Mouse (Mus musculus) cerebellum, postnatal 36 days (tissue): ENCODE results near the gene Gm4131.
A peak's percentile ranks its signal among the peaks of the same experiment; 100 is the strongest.

Source experiments
- DNase-seq, 2 experiments: peaks; one replicate each; pipeline ENCODE4 v3.0.0; 2021 to 2022; ENCODE audit warnings: mixed read lengths in 2 of 2

Gm4131 gene

DNA sequence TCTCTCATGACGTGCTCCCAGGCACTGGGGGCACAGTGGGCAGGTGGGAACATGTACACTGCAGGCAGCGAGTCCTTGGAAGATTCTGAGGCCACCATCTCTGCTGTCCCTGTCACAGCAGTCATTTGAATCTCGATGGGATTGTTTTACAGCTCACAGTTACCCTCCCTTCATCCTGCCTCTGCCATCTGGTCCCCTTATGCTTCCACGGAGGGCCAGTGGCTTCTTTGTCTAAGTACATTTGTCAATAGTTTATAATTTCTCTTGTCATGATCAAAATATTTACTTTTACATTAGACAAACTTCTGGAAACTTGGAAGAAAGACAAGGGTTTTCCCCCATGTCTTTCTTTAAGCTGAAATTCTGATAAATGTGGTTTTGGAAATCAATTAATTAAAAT, 20.0 kb downstream of the Gm4131 start:
- no peak for DNase-seq

DNA sequence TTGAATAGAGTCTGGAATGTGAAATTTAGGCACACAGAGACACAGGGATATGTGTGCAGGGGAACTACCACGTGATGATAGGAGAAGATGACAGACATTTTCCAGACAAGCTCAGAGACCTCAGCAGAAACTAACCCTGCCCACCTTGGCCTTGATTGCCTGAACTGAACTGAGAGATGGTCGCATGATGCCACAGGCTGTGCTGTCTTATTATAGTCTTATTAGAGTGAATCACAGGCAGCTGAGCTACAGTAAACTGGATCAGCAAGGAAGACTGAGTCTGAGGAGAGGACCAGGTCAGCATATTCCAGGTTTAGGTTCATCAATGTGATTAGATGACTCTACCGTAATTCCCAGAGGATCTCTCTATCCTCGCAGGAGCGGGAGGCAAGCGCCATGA, 20.4 kb downstream of the Gm4131 start:
- DNase-seq: no peak

- DNase-seq: no peak
These were observed 25.0 kb downstream of the Gm4131 start for GRCm38 (mm10) chr14:62541751-62542150.

GRCm38 (mm10) chr14:62539834-62540233, 26.9 kb downstream of the Gm4131 start:
- DNase-seq: no peak

DNA sequence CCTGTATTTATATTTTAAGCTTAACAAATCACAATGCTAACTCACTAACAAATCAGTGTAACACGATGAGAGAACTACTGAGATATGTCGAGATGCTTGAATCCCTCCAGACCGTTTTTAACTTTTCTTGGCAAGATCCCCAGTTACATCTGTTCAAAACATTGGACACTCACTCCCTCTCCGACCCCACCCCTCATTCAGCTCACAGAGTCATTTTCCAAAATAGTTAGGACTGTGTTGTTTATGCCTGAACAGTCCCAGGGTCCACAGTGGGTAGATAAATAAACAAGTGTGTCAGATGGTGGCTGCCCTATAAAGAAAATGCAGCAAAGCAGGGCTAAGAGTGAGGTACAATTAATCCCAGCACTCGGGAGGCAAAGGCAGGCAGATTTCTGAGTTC, 29.7 kb downstream of the Gm4131 start:
- DNase-seq: no peak

DNA sequence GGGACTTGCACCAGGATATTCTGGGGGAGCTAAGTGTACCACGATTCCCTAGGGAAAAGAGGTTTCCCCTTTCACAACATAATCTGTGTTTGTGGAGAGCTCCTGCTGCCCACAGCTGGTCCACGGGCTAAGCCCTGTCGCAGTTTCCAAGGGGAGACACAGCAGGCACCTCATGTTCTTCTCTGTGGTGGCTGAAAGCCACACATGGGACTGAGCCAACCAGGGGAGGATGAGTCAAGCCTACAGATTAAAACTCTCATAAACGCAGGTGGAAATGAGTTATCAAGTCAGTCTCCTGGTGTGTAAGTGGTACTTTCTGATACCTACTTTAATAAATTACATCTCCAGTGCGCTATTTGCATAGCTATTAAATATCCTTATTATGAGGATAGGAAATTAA, 30.6 kb downstream of the Gm4131 start:
- no peak for DNase-seq

DNA sequence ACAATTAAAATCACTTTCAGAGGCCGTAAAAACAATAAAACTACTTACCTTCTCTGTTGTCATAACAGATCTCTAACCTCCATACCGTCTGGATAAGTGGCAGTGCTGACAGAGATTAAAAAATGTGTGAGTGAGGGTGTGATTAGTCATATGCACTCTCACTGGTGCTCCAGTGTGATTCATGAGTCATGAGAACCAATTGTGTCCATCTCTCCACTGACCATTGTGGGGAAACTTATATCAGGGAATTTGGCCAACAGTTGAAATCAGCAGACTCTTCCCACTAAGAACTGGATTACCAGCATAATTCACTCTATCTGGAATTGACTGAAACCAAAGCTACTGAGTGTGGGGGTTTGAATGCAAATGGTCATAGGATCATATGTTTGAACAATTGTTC, 35.8 kb downstream of the Gm4131 start:
- DNase-seq: no peak

DNA sequence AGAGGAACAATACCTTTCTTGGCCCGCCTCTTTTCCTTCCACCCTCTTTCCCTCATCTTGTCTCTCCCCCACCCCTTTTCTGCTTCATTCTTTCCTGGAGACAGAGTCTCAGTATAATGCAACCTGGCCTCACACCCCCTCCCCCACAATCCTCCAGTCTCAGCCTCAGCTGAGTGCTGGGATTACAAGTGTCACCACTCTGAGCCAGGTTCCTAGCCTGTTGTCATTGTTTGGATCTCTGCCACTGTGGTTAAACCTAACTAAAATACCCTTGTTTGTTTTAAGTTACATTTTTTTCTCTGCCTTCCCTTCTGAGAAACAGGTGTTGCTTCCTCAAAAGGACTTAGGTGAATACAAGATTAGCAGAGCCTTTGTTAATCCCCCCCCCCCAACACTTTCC, 53.9 kb downstream of the Gm4131 start:
- DNase-seq: no peak

GRCm38 (mm10) chr14:62509350-62509749, 57.4 kb downstream of the Gm4131 start:
- DNase-seq: no peak

GRCm38 (mm10) chr14:62506261-62506660, 60.5 kb downstream of the Gm4131 start:
- no peak for DNase-seq

GRCm38 (mm10) chr14:62497391-62497790, 69.3 kb downstream of the Gm4131 start:
- DNase-seq: no peak

- DNase-seq: no peak
These were observed 70.2 kb downstream of the Gm4131 start for GRCm38 (mm10) chr14:62496501-62496900.

- DNase-seq: no peak
These were observed 73.3 kb downstream of the Gm4131 start for GRCm38 (mm10) chr14:62493456-62493855.

DNA sequence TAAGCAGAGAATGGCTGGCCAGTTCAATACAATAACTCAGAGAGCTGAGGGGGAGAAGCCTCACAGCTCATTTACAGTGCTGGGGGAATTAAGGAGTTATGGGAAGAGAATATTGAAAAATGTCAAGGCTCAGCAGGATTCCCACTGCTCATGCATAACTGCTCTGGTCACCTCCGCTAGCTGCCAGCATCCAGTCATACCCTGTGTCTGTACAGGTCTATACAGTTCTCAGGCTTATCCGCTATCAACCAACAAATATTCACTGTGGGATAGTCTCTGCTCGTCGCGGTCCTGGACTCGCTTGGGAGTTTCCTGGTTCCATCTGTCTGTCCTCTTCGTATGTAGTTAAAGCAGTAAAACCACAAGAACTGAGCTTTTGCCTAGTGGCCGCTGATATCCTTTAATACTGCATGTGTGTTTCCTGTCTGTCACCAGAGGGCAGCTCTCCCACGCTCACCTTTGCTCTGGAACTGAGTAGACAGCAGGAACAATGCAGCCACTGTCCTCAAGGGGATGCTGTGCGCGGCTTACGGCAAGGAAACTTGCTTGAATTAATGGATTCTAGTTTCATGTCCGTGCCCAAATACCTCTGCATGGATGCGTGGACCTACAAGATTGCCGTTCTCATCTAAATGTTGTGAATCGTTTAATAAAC, 74.4 kb downstream of the Gm4131 start:
- peak; percentile 81 to 84 for DNase-seq

DNA sequence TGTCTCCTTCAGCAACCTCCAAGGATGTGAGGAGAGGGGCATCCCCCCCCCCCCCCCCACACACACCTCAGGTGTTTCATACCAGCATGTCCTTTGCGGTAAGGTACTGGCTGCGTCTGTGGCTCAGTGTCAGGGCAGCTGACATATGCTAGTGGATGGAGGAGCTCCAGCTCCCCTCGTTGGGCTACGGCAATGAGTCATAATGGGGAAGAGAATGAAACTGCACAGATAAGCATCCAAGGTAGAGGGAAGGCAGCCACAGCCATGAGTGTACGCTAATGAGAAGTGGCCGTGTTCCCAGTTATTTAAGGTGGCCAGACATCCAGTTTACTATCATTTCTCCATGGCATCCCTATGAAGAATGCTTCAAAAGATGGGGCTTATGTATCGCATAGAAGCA, 78.5 kb downstream of the Gm4131 start:
- DNase-seq: peak; percentile 36 to 41

GRCm38 (mm10) chr14:62481381-62481780, 85.3 kb downstream of the Gm4131 start:
- DNase-seq: no peak

DNA sequence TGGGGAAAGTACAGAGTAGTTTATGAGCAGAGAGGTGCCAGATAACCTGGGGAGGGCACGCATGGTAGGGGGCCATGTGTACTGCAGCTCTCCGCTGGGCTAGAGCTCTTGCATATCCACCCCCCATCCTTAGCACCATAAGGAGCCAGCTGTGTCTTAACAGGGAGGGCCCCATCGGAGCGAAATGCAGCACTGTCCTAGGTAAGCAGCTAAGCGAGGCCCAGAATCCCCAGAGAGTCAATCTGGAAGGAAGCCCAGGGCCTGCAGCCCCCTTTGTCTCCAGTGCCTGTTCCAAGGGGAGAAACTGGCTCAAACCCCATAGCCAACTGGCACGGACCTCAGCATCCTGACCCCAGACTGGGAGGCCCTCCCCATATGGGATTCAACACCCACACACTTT, 87.3 kb downstream of the Gm4131 start:
- no peak for DNase-seq

DNA sequence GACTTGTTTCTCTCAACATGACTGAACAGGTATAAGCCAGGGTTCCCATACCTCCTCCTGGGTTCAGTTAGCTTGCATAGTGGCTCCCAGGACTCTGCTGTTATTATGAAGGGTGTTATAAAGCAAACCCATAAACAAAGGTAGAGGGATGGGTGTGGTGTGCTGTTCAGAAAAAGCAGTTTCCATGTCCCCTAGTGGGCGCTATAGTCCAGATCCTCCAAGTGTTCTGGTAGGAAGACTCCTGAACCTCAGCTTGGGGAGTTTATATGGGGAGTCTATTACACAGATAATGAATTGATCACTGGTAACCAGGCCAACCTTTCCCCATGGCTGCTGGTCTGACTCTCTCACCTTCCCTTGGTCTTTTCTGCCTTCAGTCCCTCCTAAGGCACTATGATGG, 92.2 kb downstream of the Gm4131 start:
- no peak for DNase-seq

- DNase-seq: no peak
These were observed 94.7 kb downstream of the Gm4131 start for GRCm38 (mm10) chr14:62472061-62472460.

- DNase-seq: no peak
These were observed 98.0 kb downstream of the Gm4131 start for GRCm38 (mm10) chr14:62468753-62469125.

DNA sequence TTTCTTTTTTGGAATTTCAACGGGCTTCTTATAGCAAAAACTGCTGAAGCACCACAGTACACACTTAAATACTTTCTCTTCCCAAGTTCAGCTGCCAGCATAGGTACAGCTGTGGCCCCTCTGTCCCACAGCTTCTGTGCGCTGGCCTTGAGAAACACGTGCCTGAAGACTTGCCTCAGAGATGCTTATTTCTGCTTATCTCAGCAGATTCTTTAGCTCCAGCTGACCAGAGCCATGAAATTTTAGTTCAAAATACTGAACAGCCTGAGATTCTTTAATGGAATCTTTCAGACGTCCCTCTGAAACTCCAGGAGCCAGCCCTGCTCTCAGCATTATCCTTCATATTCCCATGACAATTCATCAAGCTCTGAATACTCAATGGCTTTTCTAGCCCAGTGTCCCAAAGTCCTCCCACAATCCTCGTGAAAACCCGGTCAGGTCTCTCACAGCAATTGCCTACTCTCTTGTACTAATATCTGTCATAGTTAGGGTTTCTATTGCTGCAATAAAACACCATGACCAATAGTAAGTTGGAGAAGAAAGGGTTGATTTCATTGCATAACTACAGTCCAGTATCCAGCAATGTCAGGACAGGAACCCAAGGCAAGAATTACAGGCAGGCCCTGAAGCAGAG, 98.5 kb downstream of the Gm4131 start:
- no peak for DNase-seq

- DNase-seq: peak; percentile 28 to 32
These were observed 101.8 kb downstream of the Gm4131 start for GRCm38 (mm10) chr14:62464966-62465365.

GRCm38 (mm10) chr14:62459541-62459940, 107.2 kb downstream of the Gm4131 start:
- DNase-seq: no peak

GRCm38 (mm10) chr14:62457420-62458181, 109.1 kb downstream of the Gm4131 start:
- peak; percentile 87 to 91 for DNase-seq
